Mouse (Mus musculus): ENCODE measurements at regions not wholly inside any gene's neighbourhood (a gene's known extent, or its start where the extent isn't known, plus 50 kb on each side); places are given as distances from the start of the nearest gene placed in this dataset.

- no peak overlapping the region for H3K27ac ChIP-seq (ENCODE audit: insufficient read depth, low read depth, low read length)
- WGBS = 65% methylated on average over 4 of the region's 4 CpGs
- TF ChIP-seq CTCF (conservative IDR thresholded peaks at IDR 0.05; ENCODE audit: insufficient read depth, insufficient read length, low read depth, low read length) (no peak), POLR2A (IDR thresholded peaks at IDR 0.05; ENCODE audit: low read depth, low read length) (no peak)
Measured at GRCm38 (mm10) chr9:30283771-30284148, 143.1 kb upstream of the Snx19 start.

GRCm38 (mm10) chr9:30284562-30285323, 142.2 kb upstream of the Snx19 start:
- no peak for DNase-seq
- Histone ChIP-seq H3K36me3 (ENCODE audit: control insufficient read depth, insufficient read depth, low read length) (no peaks in the 10 kb centered on the region), H3K4me3 (ENCODE audit: insufficient read depth, low read depth, low read length) (no peak overlapping the region), H3K27me3 (replicated peaks; ENCODE audit: control insufficient read depth, insufficient read depth, low read length) (no peaks in the 10 kb centered on the region), H3K4me1 (ENCODE audit: control insufficient read depth, insufficient read depth, low read length) (no peaks in the 10 kb centered on the region), H3K27ac (ENCODE audit: insufficient read depth, low read depth, low read length) (no peak overlapping the region)
- TF ChIP-seq POLR2A (IDR thresholded peaks at IDR 0.05; ENCODE audit: low read depth, low read length) = no peak
- no peak for TF ChIP-seq CTCF (conservative IDR thresholded peaks at IDR 0.05; ENCODE audit: insufficient read depth, insufficient read length, low read depth, low read length)
- WGBS = 18% methylated on average over 16 of the region's 16 CpGs

More at GRCm38 (mm10) chr9:30283771-30284148, 143.1 kb upstream of the Snx19 start:
- H3K4me1 ChIP-seq (ENCODE audit: control insufficient read depth, insufficient read depth, low read length) = no peaks in the 10 kb centered on the region
- H3K27me3 ChIP-seq (replicated peaks; ENCODE audit: control insufficient read depth, insufficient read depth, low read length) = no peaks in the 10 kb centered on the region
- DNase-seq = no peak
- H3K36me3 ChIP-seq (ENCODE audit: control insufficient read depth, insufficient read depth, low read length) = no peaks in the 10 kb centered on the region
- no peak overlapping the region for H3K4me3 ChIP-seq (ENCODE audit: insufficient read depth, low read depth, low read length)

- TF ChIP-seq POLR2A (IDR thresholded peaks at IDR 0.05; ENCODE audit: low read depth, low read length) (no peak), CTCF (conservative IDR thresholded peaks at IDR 0.05; ENCODE audit: insufficient read depth, insufficient read length, low read depth, low read length) (no peak)
- no peaks in the 10 kb centered on the region for H3K36me3 ChIP-seq (ENCODE audit: control insufficient read depth, insufficient read depth, low read length)
- H3K27me3 ChIP-seq (replicated peaks; ENCODE audit: control insufficient read depth, insufficient read depth, low read length) = no peaks in the 10 kb centered on the region
- 54% methylated on average over 2 of the region's 2 CpGs for WGBS
- DNase-seq = no peak
- no peak overlapping the region for H3K27ac ChIP-seq (ENCODE audit: insufficient read depth, low read depth, low read length)
- no peaks in the 10 kb centered on the region for H3K4me1 ChIP-seq (ENCODE audit: control insufficient read depth, insufficient read depth, low read length)
- no peak overlapping the region for H3K4me3 ChIP-seq (ENCODE audit: insufficient read depth, low read depth, low read length)
Measured at GRCm38 (mm10) chr9:30285324-30285599, 141.6 kb upstream of the Snx19 start.

- no peak overlapping the region for H3K4me3 ChIP-seq (ENCODE audit: insufficient read depth, low read depth, low read length)
- peak; percentile 23 for DNase-seq
Measured at GRCm38 (mm10) chr9:30299844-30300243, 127.1 kb upstream of the Snx19 start.

GRCm38 (mm10) chr9:30308281-30308680, 118.6 kb upstream of the Snx19 start:
- DNase-seq = no peak
- 29% methylated on average over 2 of the region's 2 CpGs for WGBS
- Histone ChIP-seq H3K4me1 (ENCODE audit: control insufficient read depth, insufficient read depth, low read length) (no peaks in the 10 kb centered on the region), H3K36me3 (ENCODE audit: control insufficient read depth, insufficient read depth, low read length) (no peaks in the 10 kb centered on the region), H3K27ac (ENCODE audit: insufficient read depth, low read depth, low read length) (no peak overlapping the region), H3K27me3 (replicated peaks; ENCODE audit: control insufficient read depth, insufficient read depth, low read length) (0 out of 2 replicates have a peak, but pooled peaks cover 1% of the 10 kb centered on the region), H3K4me3 (ENCODE audit: insufficient read depth, low read depth, low read length) (no peak overlapping the region)
- TF ChIP-seq CTCF (conservative IDR thresholded peaks at IDR 0.05; ENCODE audit: insufficient read depth, insufficient read length, low read depth, low read length) (no peak), POLR2A (IDR thresholded peaks at IDR 0.05; ENCODE audit: low read depth, low read length) (no peak)

More at GRCm38 (mm10) chr9:30299844-30300243, 127.1 kb upstream of the Snx19 start:
- H3K36me3 ChIP-seq (ENCODE audit: control insufficient read depth, insufficient read depth, low read length) = no peaks in the 10 kb centered on the region
- H3K27ac ChIP-seq (ENCODE audit: insufficient read depth, low read depth, low read length) = no peak overlapping the region
- no peaks in the 10 kb centered on the region; the same call in 1 of the 2 replicates for H3K27me3 ChIP-seq (replicated peaks; ENCODE audit: control insufficient read depth, insufficient read depth, low read length)
- TF ChIP-seq POLR2A (IDR thresholded peaks at IDR 0.05; ENCODE audit: low read depth, low read length) (no peak), CTCF (conservative IDR thresholded peaks at IDR 0.05; ENCODE audit: insufficient read depth, insufficient read length, low read depth, low read length) (peak; percentile 42)
- 14% methylated on average over 4 of the region's 4 CpGs for WGBS
- H3K4me1 ChIP-seq (ENCODE audit: control insufficient read depth, insufficient read depth, low read length) = no peaks in the 10 kb centered on the region

GRCm38 (mm10) chr9:30313360-30313759, 113.5 kb upstream of the Snx19 start:
- no peak overlapping the region for H3K4me3 ChIP-seq (ENCODE audit: insufficient read depth, low read depth, low read length)
- H3K27me3 ChIP-seq (replicated peaks; ENCODE audit: control insufficient read depth, insufficient read depth, low read length) = 0 out of 2 replicates have a peak, but pooled peaks cover 1% of the 10 kb centered on the region
- H3K4me1 ChIP-seq (ENCODE audit: control insufficient read depth, insufficient read depth, low read length) = no peaks in the 10 kb centered on the region
- no peaks in the 10 kb centered on the region for H3K36me3 ChIP-seq (ENCODE audit: control insufficient read depth, insufficient read depth, low read length)
- H3K27ac ChIP-seq (ENCODE audit: insufficient read depth, low read depth, low read length) = no peak overlapping the region
- DNase-seq = no peak
- no peak for TF ChIP-seq CTCF (conservative IDR thresholded peaks at IDR 0.05; ENCODE audit: insufficient read depth, insufficient read length, low read depth, low read length)
- no peak for TF ChIP-seq POLR2A (IDR thresholded peaks at IDR 0.05; ENCODE audit: low read depth, low read length)
- 97% methylated on average over 1 of the region's 1 CpGs for WGBS

GRCm38 (mm10) chr9:30314355-30315171, 112.3 kb upstream of the Snx19 start:
- DNase-seq = peak; percentile 30
- Histone ChIP-seq H3K4me3 (ENCODE audit: insufficient read depth, low read depth, low read length) (no peak overlapping the region), H3K36me3 (ENCODE audit: control insufficient read depth, insufficient read depth, low read length) (no peaks in the 10 kb centered on the region), H3K27ac (ENCODE audit: insufficient read depth, low read depth, low read length) (no peak overlapping the region), H3K27me3 (replicated peaks; ENCODE audit: control insufficient read depth, insufficient read depth, low read length) (peaks cover 1% of the 10 kb centered on the region; the same call in 1 of the 2 replicates), H3K4me1 (ENCODE audit: control insufficient read depth, insufficient read depth, low read length) (no peaks in the 10 kb centered on the region)
- WGBS = 31% methylated on average over 15 of the region's 15 CpGs
- TF ChIP-seq POLR2A (IDR thresholded peaks at IDR 0.05; ENCODE audit: low read depth, low read length) (no peak), CTCF (conservative IDR thresholded peaks at IDR 0.05; ENCODE audit: insufficient read depth, insufficient read length, low read depth, low read length) (no peak)

All from kidney, adult 2 months (tissue).